Mouse (Mus musculus) heart, postnatal 10 days (tissue): ENCODE results near the gene Zc3h10. TPM values are rescaled to one million over a fixed set of nuclear protein-coding genes. Genes with fewer than 3 reads are reported as not detected.
A peak's percentile ranks its signal among the peaks of the same experiment; 100 is the strongest.
"Not testable (repeated sequence)": the region's sequence is repeated elsewhere in the genome, so short reads cannot be mapped to it uniquely, and the experiment has no call there.

Experiments
- DNase-seq, 2 experiments: peaks; one replicate each; pipeline ENCODE4 v3.0.0; 2021
- intact Hi-C: fragments of 180-260 bp; cut with DNase I; formaldehyde crosslinking; loops from one replicate; pipeline ENCODE4 v1.15.1; 2025
- total RNA-seq, 2 experiments: library from RNA; stranded (reverse); gene quantifications; 2 replicates each; pipeline ENCODE4 v1.2.3; 2021

Zc3h10 gene
- total RNA-seq, 2 experiments from 2014 or later = 9.8 to 10.1 TPM

GRCm38 (mm10) chr10:128525671-128526308, 21.8 kb downstream of the Zc3h10 start, which contains the start of gene Esyt1:
Esyt1 (minus strand) TSS chr10:128525871.
- intact Hi-C loops = loop anchor here (2.0 kb wide), 2 partner anchors 27 to 65 kb away; partner anchors contain the start of gene Myl6b
- peak; percentile 95 to 97 for DNase-seq

GRCm38 (mm10) chr10:128524732-128525662, 22.6 kb downstream of the Zc3h10 start:
- DNase-seq = peak; percentile 66 to 76
- intact Hi-C loops = loop anchor here (2.0 kb wide), 1 partner anchor 26 kb away; the partner anchor contains the start of gene Myl6b

- intact Hi-C loops = loop anchor here (2.0 kb wide), 1 partner anchor 25 kb away; the partner anchor contains the start of gene Myl6b
- DNase-seq = no peak
These were observed 23.4 kb downstream of the Zc3h10 start for GRCm38 (mm10) chr10:128524111-128524731.

DNA sequence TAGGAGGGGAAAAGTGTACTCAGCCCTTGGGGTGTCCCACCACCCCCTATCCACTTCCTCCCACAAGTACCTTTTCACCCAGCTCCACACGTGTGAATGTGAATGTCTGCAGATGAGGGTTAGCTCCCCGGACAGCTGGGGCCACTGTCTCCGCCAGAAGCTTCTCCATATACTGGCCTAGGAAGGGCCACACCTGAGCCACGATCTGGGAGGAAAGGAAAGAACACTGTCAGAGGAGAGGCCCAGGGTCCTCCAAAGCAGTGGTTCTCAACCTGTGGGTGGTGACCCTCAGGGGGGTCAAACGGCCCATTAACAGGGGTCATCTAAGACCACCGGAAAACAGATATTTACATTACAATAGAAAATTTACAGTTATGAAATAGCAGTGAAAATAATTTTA, 25.2 kb downstream of the Zc3h10 start:
- no peak for DNase-seq
- intact Hi-C loops = no loop called here

- intact Hi-C loops = no loop called here
- no peak for DNase-seq
These were observed 27.0 kb downstream of the Zc3h10 start for GRCm38 (mm10) chr10:128520591-128520990.

DNA sequence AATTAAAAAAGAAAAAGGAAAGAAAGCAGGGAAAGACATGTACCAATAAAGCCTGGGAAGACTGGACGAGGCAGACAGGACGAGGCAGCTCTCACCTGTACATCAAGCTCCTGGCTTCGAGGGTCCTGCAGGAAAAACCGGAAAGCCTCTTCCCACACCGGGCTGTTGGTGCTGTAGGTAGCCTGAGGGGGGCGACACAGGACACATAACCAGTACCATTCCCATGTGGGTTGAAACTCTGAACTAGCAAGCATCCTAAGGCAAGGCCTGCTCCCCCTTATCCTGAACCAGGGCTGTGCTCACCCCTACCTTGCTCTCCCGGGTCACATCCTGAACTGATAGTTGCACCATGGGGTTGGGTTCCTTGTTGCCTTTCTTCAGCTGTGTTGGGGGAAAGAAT, 28.7 kb downstream of the Zc3h10 start:
- DNase-seq = peak in 1 of 2 experiments; percentile 67
- intact Hi-C loops = loop anchor here (2.0 kb wide), 1 partner anchor 18 kb away; no protein-coding TSS in a partner anchor

GRCm38 (mm10) chr10:128516677-128517076, 30.9 kb downstream of the Zc3h10 start:
- DNase-seq = no peak
- intact Hi-C loops = no loop called here

DNA sequence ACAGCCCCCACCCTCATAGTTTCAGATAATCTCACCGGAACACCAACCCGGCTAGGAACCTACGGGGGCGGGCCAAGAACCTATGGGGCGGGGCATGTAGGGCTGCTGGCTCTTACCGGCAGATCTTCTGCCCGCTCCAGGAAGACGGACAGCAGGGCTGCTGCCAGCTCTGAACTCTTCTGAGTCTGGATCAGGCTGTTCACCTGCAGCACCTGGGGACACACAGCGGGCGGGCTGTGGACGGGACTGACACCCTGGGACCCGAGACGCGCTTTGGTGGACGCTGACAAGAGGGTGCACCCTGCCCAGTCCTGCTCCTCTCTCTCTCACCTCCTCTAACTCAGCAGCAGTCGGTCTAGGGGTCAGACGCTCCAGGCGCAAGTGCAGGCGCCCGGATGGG, 31.5 kb downstream of the Zc3h10 start:
- DNase-seq = no peak
- intact Hi-C loops = no loop called here

DNA sequence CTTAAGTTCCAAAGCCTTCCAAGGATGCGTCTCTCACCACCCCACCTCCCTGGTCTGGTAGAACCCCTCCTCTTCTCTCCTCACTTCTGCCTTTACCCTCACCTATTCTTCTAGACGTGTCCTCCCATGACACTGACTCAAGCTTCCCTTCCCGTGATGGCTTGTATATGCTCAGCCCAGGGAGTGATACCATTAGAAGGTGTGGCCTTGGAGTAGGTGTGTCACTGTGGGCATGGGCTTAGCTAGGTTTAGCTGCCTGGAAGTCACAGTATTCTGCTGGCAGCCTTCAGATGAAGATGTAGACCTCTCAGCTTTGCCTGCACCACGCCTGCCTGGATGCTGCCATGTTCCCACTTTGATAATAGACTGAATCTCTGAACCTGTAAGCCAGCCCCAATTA, 32.5 kb downstream of the Zc3h10 start:
- intact Hi-C loops = no loop called here
- DNase-seq = no peak

DNA sequence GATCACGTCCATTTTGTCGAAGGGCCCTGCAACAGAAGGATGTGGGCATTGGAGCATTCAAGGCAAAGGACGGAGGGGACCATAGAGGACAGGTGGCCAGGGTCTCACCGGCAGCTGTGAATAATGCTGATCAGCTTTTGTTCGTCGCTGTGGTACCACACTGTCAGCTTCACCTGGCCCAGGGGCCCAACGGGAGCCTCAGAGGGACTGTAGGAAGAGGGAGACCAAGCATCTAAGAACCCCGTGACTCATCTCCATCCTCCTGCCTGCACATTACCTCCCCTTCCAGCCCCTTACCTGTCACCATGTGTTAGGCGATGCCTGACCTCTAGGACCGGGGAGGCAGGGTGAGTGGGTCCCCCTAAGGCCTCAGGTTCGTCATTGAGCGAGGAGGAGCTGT, 35.8 kb downstream of the Zc3h10 start:
- intact Hi-C loops = no loop called here
- no peak for DNase-seq

- intact Hi-C loops = no loop called here
- DNase-seq = no peak
These were observed 36.4 kb downstream of the Zc3h10 start for GRCm38 (mm10) chr10:128511189-128511588.

DNA sequence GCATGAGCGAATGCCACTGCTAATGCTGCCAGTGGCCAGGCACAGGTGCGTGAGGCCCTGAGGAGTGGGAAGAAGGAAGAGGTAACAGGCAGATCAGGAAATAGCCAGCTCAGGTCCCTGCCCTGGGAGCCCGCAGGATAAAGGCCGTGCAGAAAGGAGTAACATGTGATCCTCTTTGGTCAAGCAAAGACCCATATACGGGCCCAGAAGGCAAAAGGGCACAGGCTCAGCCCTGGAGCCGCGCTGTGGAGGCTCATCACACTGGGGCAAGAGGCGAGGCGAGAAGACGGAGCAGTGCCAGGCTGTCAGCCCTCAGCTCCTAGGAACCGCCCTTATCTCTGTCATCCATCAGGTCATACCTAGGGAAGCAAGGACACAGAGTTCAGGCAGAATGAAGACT, 37.3 kb downstream of the Zc3h10 start:
- intact Hi-C loops = no loop called here
- DNase-seq = no peak

DNA sequence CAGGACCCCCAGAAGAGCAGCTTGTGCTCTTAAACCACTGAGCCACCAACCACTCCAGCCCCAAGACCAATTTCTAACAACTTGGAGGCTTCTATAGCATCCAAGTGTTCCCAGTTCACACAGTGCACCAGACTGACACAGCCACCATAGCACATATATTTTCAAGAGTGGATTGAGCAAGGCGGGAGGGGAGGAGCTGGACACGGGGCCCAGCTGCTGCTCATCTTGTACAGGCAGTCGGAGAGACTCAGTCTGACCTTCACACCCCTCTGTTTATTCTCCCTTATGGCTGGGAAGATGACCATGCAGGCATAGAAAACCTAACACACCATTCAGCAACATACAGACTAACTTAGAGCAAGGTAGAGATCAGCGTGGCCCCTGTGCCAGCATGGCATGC, 37.7 kb downstream of the Zc3h10 start:
- no peak for DNase-seq
- intact Hi-C loops = no loop called here

DNA sequence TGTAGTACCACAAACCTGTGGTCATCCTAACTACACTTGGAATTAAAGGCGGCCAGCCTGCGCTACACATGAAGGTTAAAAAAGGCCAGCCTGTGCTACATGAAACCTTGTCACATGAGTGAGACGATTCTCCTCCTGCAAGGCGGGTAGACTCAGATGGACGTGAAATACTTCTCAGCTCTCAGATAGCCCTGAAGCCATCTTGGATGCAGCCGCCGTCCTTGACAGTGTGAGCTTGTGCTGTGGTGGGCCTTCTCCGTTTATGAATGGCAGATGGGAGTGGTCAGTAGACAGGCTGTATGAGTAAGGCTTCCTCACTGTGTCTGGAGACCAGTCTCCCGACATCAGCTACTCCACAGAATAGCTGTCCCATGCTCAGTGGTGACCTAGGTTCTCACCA, 38.4 kb downstream of the Zc3h10 start:
- intact Hi-C loops = no loop called here
- DNase-seq = no peak

DNA sequence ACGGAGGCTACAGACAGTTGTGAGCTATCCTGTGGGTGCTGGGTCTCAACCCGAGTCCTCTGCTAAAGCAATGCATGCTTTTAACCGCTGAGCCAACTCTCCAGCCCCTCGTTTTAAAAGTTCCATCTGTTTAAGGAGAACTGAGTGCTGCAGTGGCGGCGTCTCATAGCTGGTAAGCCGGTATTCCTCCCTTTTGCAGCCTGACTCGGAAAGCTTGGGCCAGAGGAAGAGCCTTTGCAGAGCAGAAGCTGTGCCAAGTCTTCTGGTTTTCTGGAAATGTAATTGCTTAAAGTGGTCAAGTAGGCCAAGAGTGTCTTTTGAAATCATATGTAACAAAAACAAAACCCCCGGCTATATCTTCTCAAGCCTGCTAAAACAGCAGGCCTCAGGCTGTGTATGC, 39.3 kb downstream of the Zc3h10 start:
- intact Hi-C loops = no loop called here
- no peak for DNase-seq

DNA sequence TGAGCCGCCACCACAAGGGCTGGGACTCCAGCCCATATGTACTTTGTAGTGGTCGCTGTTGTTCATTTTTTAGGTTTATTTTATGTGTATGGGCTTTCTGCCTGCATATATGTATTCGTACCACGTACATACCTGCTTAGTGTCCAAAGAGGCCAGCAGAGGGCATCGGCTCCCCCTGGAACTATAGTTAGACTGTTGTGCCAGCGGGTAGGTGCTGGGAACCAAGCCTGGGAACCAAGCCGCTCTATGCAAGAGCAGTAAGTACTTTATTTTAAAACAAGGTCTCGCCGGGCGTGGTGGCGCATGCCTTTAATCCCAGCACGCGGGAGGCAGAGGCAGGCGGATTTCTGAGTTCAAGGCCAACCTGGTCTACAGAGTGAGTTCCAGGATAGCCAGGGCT, 41.6 kb downstream of the Zc3h10 start:
- intact Hi-C loops = no loop called here
- DNase-seq = no peak

- DNase-seq, intact Hi-C loops: not testable (repeated sequence)
These were observed 42.3 kb downstream of the Zc3h10 start for GRCm38 (mm10) chr10:128505371-128505667.

GRCm38 (mm10) chr10:128504641-128505370, 42.8 kb downstream of the Zc3h10 start:
- DNase-seq = no peak
- intact Hi-C loops = no loop called here

DNA sequence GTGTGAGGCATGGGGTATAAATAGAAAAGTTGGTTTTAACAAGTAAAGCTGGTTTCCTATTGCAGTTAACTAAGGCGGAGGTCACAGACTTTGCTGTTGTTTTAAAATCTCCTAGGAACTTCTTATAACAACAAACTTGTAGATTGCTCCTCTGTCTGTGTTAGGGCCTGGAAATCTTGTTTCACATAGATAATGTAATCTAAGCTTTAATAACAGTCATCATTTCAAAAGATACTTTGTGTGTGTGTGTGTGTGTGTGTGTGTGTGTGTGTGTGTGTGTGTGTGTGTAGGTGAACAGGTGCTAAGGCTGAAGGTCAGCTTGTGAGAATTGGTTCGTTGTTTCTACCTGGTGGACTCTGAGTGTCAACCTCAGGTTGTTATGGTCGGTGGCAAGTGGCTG, 43.6 kb downstream of the Zc3h10 start:
- intact Hi-C loops = no loop called here
- DNase-seq = no peak

GRCm38 (mm10) chr10:128503532-128503931, 44.0 kb downstream of the Zc3h10 start:
- intact Hi-C loops = no loop called here
- no peak for DNase-seq

- peak in 1 of 2 experiments; percentile 35 for DNase-seq
- intact Hi-C loops = no loop called here
These were observed 45.2 kb downstream of the Zc3h10 start for GRCm38 (mm10) chr10:128502341-128502740.
